Mouse (Mus musculus) CH12F3 (cell line): ENCODE data around the gene Prr5.

ENCODE experiments used
- in situ Hi-C: fragments of 300-500 bp; cut with MboI; formaldehyde crosslinking; loops from 2 replicates; pipeline ENCODE4 v1.14.3; 2020; ENCODE audit warnings: low sequenced_read_pairs

Gene Prr5

GRCm38 (mm10) chr15:84674329-84675067 is 5.1 kb downstream of the Prr5 start:
- in situ Hi-C loops, result no loop called here

GRCm38 (mm10) chr15:84675317-84675716 is 5.9 kb downstream of the Prr5 start:
- in situ Hi-C loops, result no loop called here

DNA sequence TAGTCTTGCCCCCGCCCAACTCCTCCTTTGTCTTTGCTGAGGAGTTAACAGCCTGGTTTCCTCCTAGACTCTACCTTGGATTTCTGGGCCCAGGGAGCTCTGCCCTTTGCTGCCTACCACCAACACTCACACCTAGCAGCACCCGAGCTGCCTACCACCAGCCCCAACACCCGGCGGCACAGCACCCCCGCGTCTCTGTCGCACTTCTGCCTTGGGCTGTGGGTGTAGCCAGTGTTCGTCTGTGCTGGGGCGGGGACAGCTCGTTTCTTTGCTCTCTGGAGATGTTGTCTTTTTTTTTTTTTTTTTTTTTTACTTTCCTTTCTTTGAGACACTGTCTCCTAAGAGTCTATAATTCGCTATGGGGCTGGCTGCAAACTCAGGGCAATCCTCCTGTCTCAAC is 8.5 kb downstream of the Prr5 start:
- in situ Hi-C loops, result no loop called here

GRCm38 (mm10) chr15:84679090-84679489 is 9.7 kb downstream of the Prr5 start:
- in situ Hi-C loops, result no loop called here

GRCm38 (mm10) chr15:84679794-84680193 is 10.4 kb downstream of the Prr5 start:
- in situ Hi-C loops, result no loop called here

- in situ Hi-C loops, result no loop called here
These were observed 11.4 kb downstream of the Prr5 start for GRCm38 (mm10) chr15:84680545-84681454.

GRCm38 (mm10) chr15:84681455-84682193 is 12.2 kb downstream of the Prr5 start:
- in situ Hi-C loops, result no loop called here

- in situ Hi-C loops, result no loop called here
These were observed 12.8 kb downstream of the Prr5 start for GRCm38 (mm10) chr15:84682206-84682605.

GRCm38 (mm10) chr15:84682821-84683220 is 13.4 kb downstream of the Prr5 start:
- in situ Hi-C loops, result no loop called here

GRCm38 (mm10) chr15:84684520-84684919 is 15.1 kb downstream of the Prr5 start:
- in situ Hi-C loops, result no loop called here

DNA sequence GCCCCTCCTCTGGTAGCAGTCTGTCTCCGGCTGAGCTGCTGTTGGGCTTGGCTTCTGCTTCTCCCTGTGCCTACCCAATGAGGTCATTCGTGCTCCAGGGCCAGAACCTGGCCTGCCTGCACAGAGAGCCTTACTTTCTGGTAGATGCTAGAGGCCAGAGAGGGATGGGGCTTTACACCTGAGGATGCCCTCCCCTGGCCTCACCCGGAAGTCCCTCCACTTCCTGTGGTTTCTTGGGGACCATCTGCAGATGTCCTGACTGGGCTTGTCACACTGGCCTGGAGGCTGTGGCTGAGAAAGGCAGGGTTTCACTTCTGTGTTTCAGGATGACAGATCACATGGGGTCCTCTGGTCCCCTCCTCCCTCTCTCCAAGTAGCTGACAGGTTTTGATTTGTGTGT is 16.0 kb downstream of the Prr5 start:
- in situ Hi-C loops, result no loop called here

- in situ Hi-C loops, result no loop called here
These were observed 18.5 kb downstream of the Prr5 start for GRCm38 (mm10) chr15:84687904-84688303.

DNA sequence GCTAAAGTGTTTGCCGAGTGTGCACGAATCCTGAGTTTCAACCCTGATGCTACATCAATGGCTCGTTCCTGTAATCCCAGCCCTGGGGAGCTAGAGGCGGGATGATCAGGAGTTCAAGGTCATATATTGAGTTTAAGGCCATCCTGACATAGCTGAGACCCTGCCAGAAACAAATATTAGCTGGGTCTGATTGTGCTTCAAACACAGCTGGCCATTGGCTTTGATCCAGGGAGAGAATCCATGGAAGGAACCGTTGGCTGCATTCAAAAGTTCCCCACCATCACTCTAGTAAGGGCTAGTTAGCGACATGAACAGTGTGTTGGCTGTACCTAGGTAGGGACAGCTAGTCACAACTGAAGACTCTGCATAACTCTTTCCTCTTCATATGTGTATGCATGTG is 19.9 kb downstream of the Prr5 start:
- in situ Hi-C loops, result no loop called here

DNA sequence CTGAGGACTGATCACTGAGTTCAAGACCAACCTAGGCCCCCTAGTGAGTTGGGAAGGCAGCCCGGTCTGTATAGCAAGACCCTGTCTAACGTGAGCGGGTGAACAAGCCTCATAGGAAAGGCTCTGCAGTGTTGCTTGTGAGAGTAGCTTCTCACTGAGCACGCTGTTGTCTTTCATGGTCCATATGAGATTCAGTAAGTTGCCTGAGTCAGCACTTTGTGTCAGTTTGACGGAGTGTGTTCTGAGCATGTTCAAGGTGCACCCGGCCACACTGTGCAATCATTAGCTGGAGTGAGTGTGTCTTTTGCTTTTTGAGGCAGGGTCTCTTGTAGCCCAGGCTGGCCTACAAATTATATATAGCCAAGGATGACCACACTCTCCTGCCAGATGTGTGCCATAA is 22.1 kb downstream of the Prr5 start:
- in situ Hi-C loops, result no loop called here

- in situ Hi-C loops, result no loop called here
These were observed 23.2 kb downstream of the Prr5 start for GRCm38 (mm10) chr15:84692645-84693044.

- in situ Hi-C loops, result no loop called here
These were observed 26.6 kb downstream of the Prr5 start for GRCm38 (mm10) chr15:84696021-84696420.

GRCm38 (mm10) chr15:84697611-84698011 is 28.2 kb downstream of the Prr5 start:
- in situ Hi-C loops, result no loop called here

- in situ Hi-C loops, result no loop called here
These were observed 28.8 kb downstream of the Prr5 start for GRCm38 (mm10) chr15:84698189-84698588.

DNA sequence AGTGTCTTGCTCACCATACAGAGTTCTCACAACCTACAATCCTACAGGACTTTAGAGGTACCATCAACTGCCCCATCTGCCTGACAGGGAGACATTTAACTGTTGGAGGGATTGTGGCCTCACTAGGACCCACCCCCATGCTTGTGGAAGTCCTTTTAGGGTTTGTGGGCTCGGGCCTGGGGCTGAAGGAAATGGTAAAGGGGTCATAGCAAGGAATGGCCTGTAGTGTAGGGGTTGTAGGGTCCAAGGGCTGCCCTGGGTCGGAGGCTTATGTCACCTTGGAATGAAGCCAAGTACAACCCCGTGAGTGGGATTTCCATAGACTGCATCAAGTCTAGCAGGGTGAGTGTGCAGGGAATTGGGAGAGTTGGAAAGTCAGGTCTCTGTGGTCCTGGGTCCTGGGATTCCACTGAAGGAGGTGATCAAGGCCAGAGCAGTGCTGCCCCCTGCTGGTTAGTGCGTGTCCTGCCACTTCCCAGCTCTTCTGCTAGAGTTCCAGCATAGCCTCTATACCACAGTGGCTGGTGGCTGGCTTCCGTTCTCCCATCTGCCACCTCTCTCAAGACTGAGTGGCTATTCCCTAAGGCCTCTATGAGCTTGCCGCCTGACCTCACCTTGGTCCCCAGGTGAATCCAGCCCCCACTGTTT is 30.9 kb downstream of the Prr5 start:
- in situ Hi-C loops, result no loop called here

DNA sequence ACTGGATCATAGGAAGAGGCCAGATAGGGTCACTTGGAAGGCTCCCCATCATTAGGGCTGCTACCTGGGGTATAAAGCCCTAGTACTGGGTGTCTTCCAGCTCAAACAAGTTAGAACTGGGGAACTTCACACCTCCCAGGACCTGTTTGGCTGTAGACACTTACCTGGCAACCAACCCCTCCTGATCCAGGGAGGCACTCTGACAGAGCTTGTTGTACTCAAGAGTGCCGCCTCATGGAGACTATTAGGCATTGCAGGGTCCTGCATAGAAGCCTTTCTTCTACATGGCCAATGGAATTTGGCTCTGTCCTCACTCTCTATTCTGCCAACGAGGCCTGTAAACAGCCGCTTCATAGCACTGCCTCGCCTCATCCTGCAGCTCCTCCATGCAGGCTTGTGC is 32.5 kb downstream of the Prr5 start:
- in situ Hi-C loops, result no loop called here
